Mouse (Mus musculus): ENCODE results near the gene Adamts14. TPM values are rescaled to one million over a fixed set of nuclear protein-coding genes. Genes with fewer than 3 reads are reported as not detected.

The Adamts14 gene
- polyA plus RNA-seq, 1 experiment from 2014 or later: 0.78 TPM

GRCm38 (mm10) chr10:61246288-61246687 is 26.9 kb downstream of the Adamts14 start:
- no peak overlapping the region for H3K4me3 ChIP-seq (replicated peaks)
- no peak for ATAC-seq
- no peak overlapping the region for H3K4me2 ChIP-seq (replicated peaks)
- H3K27ac ChIP-seq: no peak overlapping the region
- 0 out of 2 replicates have a peak, but pooled peaks cover 2% of the 10 kb centered on the region for H3K4me1 ChIP-seq (replicated peaks)
- 83% methylated on average over 6 of the region's 6 CpGs for WGBS
- no peak overlapping the region for H3K9ac ChIP-seq
- no peaks in the 10 kb centered on the region for H3K27me3 ChIP-seq (replicated peaks)
- H3K36me3 ChIP-seq: no peaks in the 10 kb centered on the region
- H3K9me3 ChIP-seq: no peaks in the 10 kb centered on the region

- Histone ChIP-seq H3K27me3 (replicated peaks) (no peaks in the 10 kb centered on the region), H3K36me3 (no peaks in the 10 kb centered on the region), H3K4me3 (replicated peaks) (no peak overlapping the region), H3K4me1 (replicated peaks) (0 out of 2 replicates have a peak, but pooled peaks cover 10% of the 10 kb centered on the region), H3K9me3 (no peaks in the 10 kb centered on the region), H3K27ac (no peak overlapping the region), H3K4me2 (replicated peaks) (no peak overlapping the region), H3K9ac (no peak overlapping the region)
- WGBS: 63% methylated on average over 4 of the region's 4 CpGs
- no peak for ATAC-seq
These were observed 31.2 kb downstream of the Adamts14 start for GRCm38 (mm10) chr10:61241961-61242421.

- H3K4me3 ChIP-seq (replicated peaks): no peak overlapping the region
- no peak overlapping the region for H3K9ac ChIP-seq
- 0 out of 2 replicates have a peak, but pooled peaks cover 13% of the 10 kb centered on the region for H3K4me1 ChIP-seq (replicated peaks)
- H3K36me3 ChIP-seq: no peaks in the 10 kb centered on the region
- H3K9me3 ChIP-seq: no peaks in the 10 kb centered on the region
- WGBS: 60% methylated on average over 14 of the region's 14 CpGs
- H3K4me2 ChIP-seq (replicated peaks): no peak overlapping the region
- H3K27me3 ChIP-seq (replicated peaks): no peaks in the 10 kb centered on the region
- no peak overlapping the region for H3K27ac ChIP-seq
- ATAC-seq: no peak
These were observed 32.9 kb downstream of the Adamts14 start for GRCm38 (mm10) chr10:61240108-61240920.

- WGBS: 80% methylated on average over 6 of the region's 6 CpGs
- H3K4me1 ChIP-seq (replicated peaks): peaks cover 17% of the 10 kb centered on the region; the same call in 1 of the 2 replicates
- H3K36me3 ChIP-seq: no peaks in the 10 kb centered on the region
- no peak overlapping the region for H3K27ac ChIP-seq
- ATAC-seq: no peak
- H3K9ac ChIP-seq: no peak overlapping the region
- no peak overlapping the region for H3K4me3 ChIP-seq (replicated peaks)
- no peaks in the 10 kb centered on the region for H3K9me3 ChIP-seq
- no peaks in the 10 kb centered on the region for H3K27me3 ChIP-seq (replicated peaks)
- H3K4me2 ChIP-seq (replicated peaks): no peak overlapping the region
These were observed 35.9 kb downstream of the Adamts14 start for GRCm38 (mm10) chr10:61237391-61237785.

GRCm38 (mm10) chr10:61236683-61237390 is 36.4 kb downstream of the Adamts14 start:
- ATAC-seq: no peak
- Histone ChIP-seq H3K9ac (no peak overlapping the region), H3K4me3 (replicated peaks) (no peak overlapping the region), H3K4me1 (replicated peaks) (peaks cover 17% of the 10 kb centered on the region; the same call in 1 of the 2 replicates), H3K27ac (no peak overlapping the region), H3K27me3 (replicated peaks) (no peaks in the 10 kb centered on the region), H3K4me2 (replicated peaks) (no peak overlapping the region), H3K36me3 (no peaks in the 10 kb centered on the region), H3K9me3 (no peaks in the 10 kb centered on the region)
- 48% methylated on average over 4 of the region's 4 CpGs for WGBS

GRCm38 (mm10) chr10:61235677-61236267 is 37.5 kb downstream of the Adamts14 start:
- peak; percentile 61; the same call in 1 of the 2 replicates for ATAC-seq
- Histone ChIP-seq H3K4me2 (replicated peaks) (no peak overlapping the region), H3K9ac (no peak overlapping the region), H3K9me3 (no peaks in the 10 kb centered on the region), H3K4me1 (replicated peaks) (peaks cover 12% of the 10 kb centered on the region; the same call in 1 of the 2 replicates), H3K36me3 (no peaks in the 10 kb centered on the region), H3K4me3 (replicated peaks) (no peak overlapping the region), H3K27ac (no peak overlapping the region), H3K27me3 (replicated peaks) (no peaks in the 10 kb centered on the region)
- 89% methylated on average over 6 of the region's 6 CpGs for WGBS

- 64% methylated on average over 4 of the region's 4 CpGs for WGBS
- Histone ChIP-seq H3K9me3 (no peaks in the 10 kb centered on the region), H3K4me1 (replicated peaks) (peaks cover 10% of the 10 kb centered on the region; the same call in 1 of the 2 replicates), H3K36me3 (no peaks in the 10 kb centered on the region), H3K9ac (no peak overlapping the region), H3K4me2 (replicated peaks) (no peak overlapping the region), H3K27me3 (replicated peaks) (no peaks in the 10 kb centered on the region), H3K4me3 (replicated peaks) (no peak overlapping the region), H3K27ac (no peak overlapping the region)
- no peak for ATAC-seq
These were observed 38.9 kb downstream of the Adamts14 start for GRCm38 (mm10) chr10:61234319-61234718.

- no peaks in the 10 kb centered on the region for H3K27me3 ChIP-seq (replicated peaks)
- H3K27ac ChIP-seq: no peak overlapping the region
- ATAC-seq: peak; percentile 76
- no peak overlapping the region for H3K9ac ChIP-seq
- no peaks in the 10 kb centered on the region for H3K9me3 ChIP-seq
- H3K4me3 ChIP-seq (replicated peaks): no peak overlapping the region
- WGBS: 49% methylated on average over 7 of the region's 7 CpGs
- peaks cover 10% of the 10 kb centered on the region; the same call in 1 of the 2 replicates for H3K4me1 ChIP-seq (replicated peaks)
- no peak overlapping the region for H3K4me2 ChIP-seq (replicated peaks)
- no peaks in the 10 kb centered on the region for H3K36me3 ChIP-seq
These were observed 40.2 kb downstream of the Adamts14 start for GRCm38 (mm10) chr10:61232858-61233567.

- H3K4me1 ChIP-seq (replicated peaks): peaks cover 7% of the 10 kb centered on the region; the same call in 1 of the 2 replicates
- H3K9ac ChIP-seq: no peak overlapping the region
- no peak overlapping the region for H3K27ac ChIP-seq
- H3K27me3 ChIP-seq (replicated peaks): no peaks in the 10 kb centered on the region
- H3K36me3 ChIP-seq: no peaks in the 10 kb centered on the region
- H3K4me3 ChIP-seq (replicated peaks): no peak overlapping the region
- ATAC-seq: no peak
- no peak overlapping the region for H3K4me2 ChIP-seq (replicated peaks)
- 78% methylated on average over 3 of the region's 3 CpGs for WGBS
- no peaks in the 10 kb centered on the region for H3K9me3 ChIP-seq
These were observed 41.5 kb downstream of the Adamts14 start for GRCm38 (mm10) chr10:61231756-61232155.

GRCm38 (mm10) chr10:61226784-61227396 is 46.3 kb downstream of the Adamts14 start:
- Histone ChIP-seq H3K27me3 (replicated peaks) (no peaks in the 10 kb centered on the region), H3K4me3 (replicated peaks) (no peak overlapping the region), H3K27ac (no peak overlapping the region), H3K9ac (no peak overlapping the region), H3K4me1 (replicated peaks) (0 out of 2 replicates have a peak, but pooled peaks cover 4% of the 10 kb centered on the region), H3K9me3 (no peaks in the 10 kb centered on the region), H3K4me2 (replicated peaks) (no peak overlapping the region), H3K36me3 (no peaks in the 10 kb centered on the region)
- ATAC-seq: peak; percentile 34; the same call in 1 of the 2 replicates
- 45% methylated on average over 4 of the region's 4 CpGs for WGBS

- Histone ChIP-seq H3K27ac (no peak overlapping the region), H3K9ac (no peak overlapping the region), H3K9me3 (no peaks in the 10 kb centered on the region), H3K4me3 (replicated peaks) (no peak overlapping the region), H3K4me1 (replicated peaks) (0 out of 2 replicates have a peak, but pooled peaks cover 4% of the 10 kb centered on the region), H3K36me3 (no peaks in the 10 kb centered on the region), H3K4me2 (replicated peaks) (no peak overlapping the region), H3K27me3 (replicated peaks) (no peaks in the 10 kb centered on the region)
- 81% methylated on average over 5 of the region's 5 CpGs for WGBS
- ATAC-seq: no peak
These were observed 47.5 kb downstream of the Adamts14 start for GRCm38 (mm10) chr10:61225694-61226093.

Data from intestine, embryonic 15.5 days (tissue).